Comparison of ENCODE assay signal across 8 mouse cellular contexts in the genomic region with DNA sequence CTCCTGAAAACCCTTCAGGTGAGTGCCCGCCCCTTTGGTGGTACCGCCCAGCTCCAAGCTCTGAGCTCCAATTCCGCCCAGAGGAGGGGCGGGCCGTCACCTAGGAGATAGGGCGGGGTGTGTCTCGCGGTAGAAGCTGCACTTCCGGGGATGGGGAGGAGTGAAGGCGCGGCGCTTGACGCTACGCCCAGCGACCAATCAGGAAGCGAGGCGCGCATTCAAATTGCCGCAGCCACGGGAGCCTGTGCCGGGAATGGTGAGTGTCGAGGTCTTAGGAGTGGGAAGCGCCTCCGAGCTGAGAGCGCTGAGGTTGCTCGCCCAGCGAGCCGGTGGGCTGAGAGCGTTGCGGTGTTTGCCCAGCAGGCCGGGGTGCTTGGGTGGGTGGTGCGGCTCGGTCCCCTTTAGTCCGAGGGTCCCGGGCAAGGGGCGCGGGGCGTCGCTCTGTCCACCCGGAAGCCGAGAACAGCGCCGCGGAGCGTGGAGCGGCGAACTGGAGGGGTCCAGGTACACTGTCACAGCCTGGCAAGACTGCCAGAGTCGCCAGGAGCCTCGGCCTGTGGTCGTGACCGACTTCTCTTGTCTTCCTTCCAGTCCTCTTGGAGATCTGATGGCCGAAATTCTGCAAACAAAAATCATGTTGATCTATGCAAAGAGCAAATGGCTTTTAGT. TPM values are rescaled to one million over a fixed set of nuclear protein-coding genes. Genes with fewer than 3 reads are reported as not detected.
DNase-seq lines count a peak whose midpoint lies in the region; ATAC-seq and TF ChIP-seq lines count a peak whose summit lies in the region.

A gene (plus strand): TSS at position 201 of the 669 bp plus-strand sequence.

- H3K27me3 ChIP-seq in E14TG2a.4 (ENCODE audit: insufficient read depth, low read length), result no peaks in the 10 kb centered on the region; the same call in 1 of the 2 replicates
- H3K27me3 ChIP-seq in forebrain, embryonic 12.5 days, result no peaks in the 10 kb centered on the region
- H3K27me3 ChIP-seq in liver, postnatal 0 days (ENCODE audit: insufficient read depth, low read length), result no peaks in the 10 kb centered on the region
- H3K27me3 ChIP-seq in neural tube, embryonic 14.5 days (ENCODE audit: control insufficient read depth, insufficient read depth, low read length), result no peaks in the 10 kb centered on the region

- H3K36me3 ChIP-seq in E14TG2a.4 (ENCODE audit: insufficient read depth, low read length), result peaks cover 29% of the 10 kb centered on the region
- H3K36me3 ChIP-seq in forebrain, embryonic 12.5 days (replicated peaks), result peaks cover 19% of the 10 kb centered on the region
- peaks cover 19% of the 10 kb centered on the region for H3K36me3 ChIP-seq in liver, postnatal 0 days (replicated peaks; ENCODE audit: insufficient read depth, low read length)
- H3K36me3 ChIP-seq in neural tube, embryonic 14.5 days (ENCODE audit: control insufficient read depth, insufficient read depth, low read length), result no peaks in the 10 kb centered on the region

- peak; percentile 99 for DNase-seq in c-Kit-positive CD71-positive TER-119-positive erythroid progenitor cells, embryonic 14.5 days (ENCODE audit: low spot score)
- DNase-seq in heart, postnatal 10 days, result peak; percentile 94 to 96
- DNase-seq in large intestine, adult 2 months (ENCODE audit: low read depth, low spot score), result peak; percentile 94
- peak; percentile 99 for DNase-seq in liver, postnatal 0 days
- DNase-seq in testis, postnatal 10 days (ENCODE audit: low spot score), result peak; percentile 97

- TF ChIP-seq EP300 in liver, postnatal 0 days (IDR thresholded peaks at IDR 0.05; ENCODE audit: low read depth), result no peak

- ATAC-seq in forebrain, embryonic 12.5 days (ENCODE audit: low FRiP score), result peak; percentile 99
- peak; percentile 100 for ATAC-seq in liver, postnatal 0 days
- peak; percentile 98 for ATAC-seq in neural tube, embryonic 14.5 days (ENCODE audit: low read depth)

- no peaks in the 10 kb centered on the region for H3K9me3 ChIP-seq in E14TG2a.4 (ENCODE audit: low read length)
- H3K9me3 ChIP-seq in forebrain, embryonic 12.5 days, result no peaks in the 10 kb centered on the region
- H3K9me3 ChIP-seq in liver, postnatal 0 days (ENCODE audit: low read length), result no peaks in the 10 kb centered on the region
- no peaks in the 10 kb centered on the region for H3K9me3 ChIP-seq in neural tube, embryonic 14.5 days (ENCODE audit: control insufficient read depth, low read length)

- peak within 1 kb of the TSS; percentile 87 for H3K4me2 ChIP-seq in forebrain, embryonic 12.5 days
- peak within 1 kb of the TSS; percentile 96 for H3K4me2 ChIP-seq in liver, postnatal 0 days (ENCODE audit: low read depth, low read length)
- H3K4me2 ChIP-seq in neural tube, embryonic 14.5 days (ENCODE audit: low read depth, low read length), result peak within 1 kb of the TSS; percentile 96

- WGBS in forebrain, embryonic 12.5 days, result under 1% methylated on average over 52 of the region's 52 CpGs
- under 1% methylated on average over 52 of the region's 52 CpGs for WGBS in large intestine, adult 2 months
- WGBS in liver, postnatal 0 days (ENCODE audit: insufficient replicate concordance), result under 1% methylated on average over 52 of the region's 52 CpGs
- under 1% methylated on average over 52 of the region's 52 CpGs for WGBS in neural tube, embryonic 14.5 days

- peak within 1 kb of the TSS; percentile 67 for H3K9ac ChIP-seq in forebrain, embryonic 12.5 days
- H3K9ac ChIP-seq in liver, postnatal 0 days (replicated peaks), result peak within 1 kb of the TSS; percentile 76
- no peak within 1 kb of the TSS for H3K9ac ChIP-seq in neural tube, embryonic 14.5 days (replicated peaks; ENCODE audit: low read depth, low read length)

- peak within 1 kb of the TSS; percentile 46; the same call in 1 of the 2 replicates for H3K27ac ChIP-seq in forebrain, embryonic 12.5 days
- peak within 1 kb of the TSS; percentile 56; the same call in 1 of the 2 replicates for H3K27ac ChIP-seq in liver, postnatal 0 days (ENCODE audit: low read depth)
- no peak within 1 kb of the TSS for H3K27ac ChIP-seq in neural tube, embryonic 14.5 days (ENCODE audit: low read depth, low read length)

- peaks cover 52% of the 10 kb centered on the region for H3K4me1 ChIP-seq in E14TG2a.4 (replicated peaks; ENCODE audit: low read depth, low read length)
- H3K4me1 ChIP-seq in forebrain, embryonic 12.5 days, result peaks cover 29% of the 10 kb centered on the region
- 0 out of 2 replicates have a peak, but pooled peaks cover 8% of the 10 kb centered on the region for H3K4me1 ChIP-seq in liver, postnatal 0 days (ENCODE audit: insufficient read depth)
- H3K4me1 ChIP-seq in neural tube, embryonic 14.5 days (ENCODE audit: control insufficient read depth, insufficient read depth, low read length), result peaks cover 3% of the 10 kb centered on the region; the same call in 1 of the 2 replicates

- intact Hi-C loops in heart, postnatal 10 days (cut with DNase I), result no loop called here

- no peak for TF ChIP-seq CTCF in E14TG2a.4 (conservative IDR thresholded peaks at IDR 0.05; ENCODE audit: low read length)
- TF ChIP-seq CTCF in liver, postnatal 0 days (IDR thresholded peaks at IDR 0.05; ENCODE audit: low read depth), result peak; percentile 18; the same call in 1 of the 2 replicates

- H3K4me3 ChIP-seq in E14TG2a.4 (replicated peaks; ENCODE audit: low read length), result peak within 1 kb of the TSS; percentile 93
- peak within 1 kb of the TSS; percentile 69 for H3K4me3 ChIP-seq in forebrain, embryonic 12.5 days (replicated peaks)
- H3K4me3 ChIP-seq in liver, postnatal 0 days (ENCODE audit: low read depth, low read length), result peak within 1 kb of the TSS; percentile 81
- H3K4me3 ChIP-seq in neural tube, embryonic 14.5 days (ENCODE audit: low read depth, low read length), result peak within 1 kb of the TSS; percentile 45

RNA-seq across cellular contexts. Expression of the gene that starts here (rescaled TPM):
- polyA plus RNA-seq in forebrain, embryonic 12.5 days (2016; fragmentation: Nextera tagmentation; extraction: Ambion mirVana), result 10.2 TPM in 2 replicates
- total RNA-seq in heart, postnatal 10 days (2021), result 1 to 10 TPM; 1.9 to 2.8 TPM
- 0.77 and 1.2 TPM in 2 replicates for polyA plus RNA-seq in large intestine, adult 2 months (2012; rRNA removed)
- 1.9 and 2.3 TPM in 2 replicates for polyA plus RNA-seq in liver, postnatal 0 days (2015; fragmentation: Nextera tagmentation; extraction: Ambion mirVana)
- polyA plus RNA-seq in neural tube, embryonic 14.5 days (2014; fragmentation: Nextera tagmentation; extraction: Ambion mirVana), result 0.35 and 0.99 TPM in 2 replicates

Comparison
In these comparisons a context has a peak if more than half of its experiments do, and no peak if none do; other contexts are left out.
1. Peak in ATAC-seq, H3K4me3 ChIP-seq and H3K4me2 ChIP-seq in neural tube, embryonic 14.5 days; RNA of the gene not detected or under 1 TPM.